Mouse (Mus musculus) embryo, embryonic 11.5 days (tissue): ENCODE results near the gene Hpse2.
A peak's percentile ranks its signal among the peaks of the same experiment; 100 is the strongest.
"Not testable (repeated sequence)": the region's sequence is repeated elsewhere in the genome, so short reads cannot be mapped to it uniquely, and the experiment has no call there.

Source experiments
- DNase-seq: peaks from one replicate; pipeline ENCODE4 v3.0.0-alpha.2; 2012; ENCODE audit warnings: low read depth, low spot score

Gene Hpse2

DNA sequence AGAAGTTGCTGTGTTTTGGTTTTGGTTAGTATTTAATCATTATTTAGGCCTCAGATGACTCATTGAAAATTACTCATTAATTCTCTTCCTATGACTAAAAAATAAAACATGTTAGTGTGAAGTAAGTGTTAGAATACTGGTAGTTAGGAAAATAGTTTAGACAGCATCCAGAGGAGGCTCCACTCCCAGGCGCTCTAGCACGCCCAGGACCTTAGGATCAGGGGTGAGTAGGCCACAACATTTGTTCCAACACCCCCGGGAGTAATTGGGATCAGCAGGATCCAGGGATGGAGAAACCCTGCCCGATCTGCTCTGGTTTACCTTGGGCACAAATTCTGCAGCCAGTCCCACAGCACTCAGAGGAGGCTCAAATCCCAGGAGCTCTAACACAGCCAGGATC, 532.5 kb downstream of the Hpse2 start:
- DNase-seq, result no peak

DNA sequence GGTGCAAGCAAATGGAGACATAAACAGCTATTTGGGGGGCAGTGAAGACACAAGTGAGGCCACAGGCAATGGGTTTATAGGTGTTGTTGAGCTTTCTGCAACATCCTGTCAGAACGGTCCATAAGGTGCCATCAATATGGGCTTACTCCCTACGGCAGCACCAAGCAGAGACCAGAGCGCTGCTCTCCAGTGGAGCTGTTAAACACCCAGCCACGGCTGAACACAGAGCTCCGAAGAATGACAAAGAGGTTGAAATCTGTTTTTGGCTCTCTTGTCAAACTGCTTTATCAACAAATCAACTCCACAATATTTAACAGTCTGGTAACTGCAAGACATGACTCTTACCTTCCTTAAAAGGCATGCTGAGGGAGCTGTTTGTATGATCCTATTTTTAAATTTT, 537.7 kb downstream of the Hpse2 start:
- DNase-seq, result no peak

- no peak for DNase-seq
These were observed 548.4 kb downstream of the Hpse2 start for GRCm38 (mm10) chr19:42839621-42840294.

- no peak for DNase-seq
These were observed 549.0 kb downstream of the Hpse2 start for GRCm38 (mm10) chr19:42839118-42839517.

DNA sequence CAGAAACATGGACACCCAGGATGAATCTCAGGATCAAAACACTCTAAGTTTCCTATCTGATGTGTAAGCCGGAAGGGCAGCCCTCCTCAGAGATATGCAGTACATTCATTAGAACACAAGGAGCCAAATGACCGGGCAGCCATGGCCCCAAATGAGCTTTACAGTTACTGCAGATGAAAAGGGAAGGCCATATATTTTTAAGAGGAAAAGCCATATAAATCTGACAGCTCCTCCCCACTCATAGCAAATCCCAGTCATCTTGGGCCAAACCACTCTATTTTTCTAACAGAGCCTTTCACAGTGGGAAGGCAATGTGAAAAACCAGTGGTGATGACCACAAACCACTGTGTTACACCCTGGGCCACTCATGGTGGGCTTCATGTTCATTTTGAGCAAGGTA, 549.9 kb downstream of the Hpse2 start:
- no peak for DNase-seq

GRCm38 (mm10) chr19:42837591-42837990, 550.6 kb downstream of the Hpse2 start:
- DNase-seq, result no peak

GRCm38 (mm10) chr19:42833126-42833525, 555.0 kb downstream of the Hpse2 start:
- no peak for DNase-seq

DNA sequence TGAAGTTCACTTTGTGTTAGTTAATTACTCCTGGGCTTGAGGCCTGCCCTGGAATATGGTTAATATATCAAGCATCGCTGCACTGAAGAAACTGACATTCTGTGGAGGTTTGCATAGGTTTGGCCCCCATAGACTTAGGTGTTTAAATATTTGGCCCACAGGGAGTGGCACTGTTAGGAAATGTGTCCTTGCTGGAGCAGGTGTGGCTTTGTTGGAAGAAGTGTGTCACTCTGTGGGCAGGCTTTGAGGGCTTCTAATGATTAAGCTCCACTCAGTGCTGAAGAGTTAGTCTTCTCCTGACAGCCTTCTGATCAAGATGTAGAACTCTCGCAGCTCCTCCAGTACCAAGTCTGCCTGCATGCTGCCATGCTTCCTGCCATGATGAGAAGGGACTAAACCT, 555.9 kb downstream of the Hpse2 start:
- no peak for DNase-seq

GRCm38 (mm10) chr19:42829196-42829595, 559.0 kb downstream of the Hpse2 start:
- no peak for DNase-seq

DNA sequence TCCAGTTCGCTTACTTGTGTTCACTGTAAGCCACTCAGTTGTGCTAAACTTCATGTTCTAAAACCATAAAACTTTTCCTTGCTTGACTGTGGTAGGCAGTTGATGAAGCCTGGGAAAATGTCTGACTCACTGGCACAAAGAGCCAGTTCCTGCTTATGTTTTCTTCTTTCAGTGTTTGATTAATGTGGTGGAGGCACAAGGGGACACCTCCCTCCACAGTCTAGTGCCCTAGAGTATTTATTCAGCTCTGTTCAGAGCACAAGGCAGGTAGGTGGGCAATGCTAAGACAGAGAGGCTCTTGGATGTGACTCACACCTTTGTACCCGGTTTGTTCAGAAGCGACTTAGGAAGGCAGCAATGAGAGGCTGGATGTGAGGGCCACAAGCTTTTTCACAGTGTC, 560.3 kb downstream of the Hpse2 start:
- no peak for DNase-seq

DNA sequence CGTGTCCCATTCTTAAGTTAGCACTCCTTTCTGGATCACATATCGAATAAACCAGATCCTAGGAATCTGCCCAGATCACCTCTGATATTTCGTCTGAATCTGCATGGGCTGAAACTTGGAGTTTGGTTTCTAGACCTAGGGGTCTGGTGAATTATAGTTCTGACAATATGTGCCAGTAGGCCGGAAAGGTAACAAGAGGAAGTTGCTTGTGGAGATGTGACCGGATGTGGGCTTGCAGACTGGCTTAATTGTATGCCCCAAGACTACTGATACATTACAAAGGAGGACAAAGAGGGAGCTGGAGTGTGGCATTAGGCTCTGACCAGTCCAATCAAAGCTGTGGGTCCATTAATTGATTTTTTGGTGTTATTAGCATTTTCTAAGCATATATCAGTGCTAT, 568.0 kb downstream of the Hpse2 start:
- no peak for DNase-seq

GRCm38 (mm10) chr19:42817761-42818160, 570.4 kb downstream of the Hpse2 start:
- DNase-seq, result no peak

DNA sequence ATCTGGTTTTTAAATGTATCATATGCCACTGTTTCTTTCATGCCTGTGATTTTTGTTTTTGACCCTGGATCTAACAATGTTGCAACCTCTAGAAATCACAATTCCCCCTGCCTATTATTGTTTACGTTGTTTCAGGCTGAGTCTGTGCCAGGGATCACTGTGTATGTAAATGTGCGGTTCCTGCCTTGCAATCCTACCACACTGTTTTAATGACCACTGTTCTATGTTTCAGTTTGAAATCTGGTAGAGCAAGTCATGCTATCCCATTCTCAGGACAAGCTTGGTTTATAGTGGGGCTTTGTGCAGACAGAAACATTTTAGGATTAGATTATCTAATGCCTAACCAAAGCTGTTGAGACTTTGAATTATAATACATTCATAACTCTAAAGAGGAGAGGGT, 571.9 kb downstream of the Hpse2 start:
- DNase-seq, result no peak

DNA sequence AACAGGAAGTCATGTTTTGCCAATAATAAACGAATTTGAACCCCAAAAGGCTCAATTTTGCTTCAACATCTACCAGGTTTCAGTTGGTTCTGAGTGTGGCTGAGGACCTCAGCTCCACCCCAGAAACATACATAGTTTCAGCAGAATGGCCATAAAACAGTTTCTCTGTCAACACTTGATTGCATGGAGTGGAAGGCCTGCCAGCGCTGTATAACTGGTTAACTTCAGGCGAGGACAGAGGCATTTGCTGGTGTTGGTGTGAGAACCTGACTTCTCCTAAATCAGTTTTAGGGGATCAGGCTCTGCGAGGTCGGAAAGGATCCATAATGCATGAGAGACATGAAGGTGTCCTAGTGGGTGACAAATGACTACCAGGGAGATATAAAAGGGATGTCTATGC, 578.0 kb downstream of the Hpse2 start:
- DNase-seq, result no peak

- DNase-seq, result no peak
These were observed 578.7 kb downstream of the Hpse2 start for GRCm38 (mm10) chr19:42809491-42809890.

- DNase-seq, result no peak
These were observed 590.3 kb downstream of the Hpse2 start for GRCm38 (mm10) chr19:42797866-42798265.

DNA sequence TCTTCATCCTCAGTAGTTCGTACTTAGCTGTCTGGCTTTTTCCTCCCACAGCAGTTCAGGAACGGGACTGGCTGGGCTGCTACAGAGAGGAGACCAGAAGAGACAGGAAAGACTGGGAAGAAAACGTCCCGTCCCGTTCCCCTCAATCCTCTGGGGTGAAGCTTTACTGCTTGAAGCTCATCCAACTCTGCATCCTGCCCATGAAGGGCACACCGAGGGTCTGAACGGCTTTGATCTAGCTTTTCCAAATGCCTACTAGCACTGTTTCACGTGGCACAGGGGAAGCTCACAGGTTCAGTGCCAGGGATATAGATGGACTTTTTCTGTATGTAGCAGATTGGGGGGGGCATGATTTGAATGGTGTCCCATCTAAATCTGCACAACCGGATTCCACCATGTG, 592.4 kb downstream of the Hpse2 start:
- DNase-seq, result no peak

DNA sequence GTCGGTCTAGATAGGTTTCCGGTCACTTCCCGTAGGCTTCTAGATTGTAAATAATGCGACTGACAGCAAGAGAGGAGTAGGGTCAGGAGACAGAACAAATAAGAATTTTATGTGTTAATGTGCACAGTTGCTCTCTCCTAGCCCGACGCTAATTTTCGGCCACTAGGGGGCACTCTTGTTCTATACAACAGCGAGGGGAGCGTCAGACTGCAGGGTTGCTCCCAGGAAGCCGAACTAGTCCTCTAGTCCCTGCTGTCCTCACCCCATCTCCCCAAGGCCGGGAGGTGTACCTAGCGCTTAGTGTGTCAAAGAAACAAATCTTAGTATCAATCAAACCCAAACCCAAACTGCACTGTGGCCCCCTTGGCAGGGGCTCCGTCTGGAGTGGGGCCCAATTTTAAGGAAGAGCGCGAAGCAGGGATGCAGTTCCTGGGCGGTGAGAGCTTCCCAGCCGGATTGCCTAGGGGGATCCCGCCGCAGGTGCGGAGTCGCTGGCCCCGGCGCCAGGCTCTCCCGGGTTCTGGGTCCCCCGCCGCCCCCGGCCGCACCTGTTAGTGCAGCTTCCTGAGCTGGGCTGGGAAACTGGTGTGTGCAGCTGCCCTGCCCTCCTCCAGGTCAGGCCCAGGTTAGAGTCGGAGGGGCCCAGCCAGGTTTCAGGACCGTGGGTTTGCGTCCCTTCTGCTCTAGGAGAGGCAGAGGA, 593.1 kb downstream of the Hpse2 start:
- DNase-seq, result peak; percentile 85

DNA sequence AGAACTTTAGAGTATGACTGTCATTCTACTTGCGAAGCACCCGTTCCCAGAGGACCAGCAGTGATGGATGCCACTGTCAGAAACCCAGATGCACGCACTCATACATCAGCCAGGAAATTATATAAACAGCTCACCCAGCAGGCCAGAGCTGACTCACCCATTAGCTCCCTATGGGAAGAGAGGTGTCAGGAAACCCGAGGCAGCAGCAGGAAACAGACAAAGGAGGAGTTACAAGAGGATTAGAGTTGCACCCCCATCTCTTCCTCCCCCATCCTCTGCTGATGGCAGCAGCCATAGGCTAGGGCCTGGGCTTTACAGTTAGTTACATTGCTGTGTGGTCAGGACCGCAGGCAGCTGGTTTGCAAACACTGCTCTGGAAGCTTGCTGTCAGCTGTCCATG, 599.8 kb downstream of the Hpse2 start:
- DNase-seq, result no peak

DNA sequence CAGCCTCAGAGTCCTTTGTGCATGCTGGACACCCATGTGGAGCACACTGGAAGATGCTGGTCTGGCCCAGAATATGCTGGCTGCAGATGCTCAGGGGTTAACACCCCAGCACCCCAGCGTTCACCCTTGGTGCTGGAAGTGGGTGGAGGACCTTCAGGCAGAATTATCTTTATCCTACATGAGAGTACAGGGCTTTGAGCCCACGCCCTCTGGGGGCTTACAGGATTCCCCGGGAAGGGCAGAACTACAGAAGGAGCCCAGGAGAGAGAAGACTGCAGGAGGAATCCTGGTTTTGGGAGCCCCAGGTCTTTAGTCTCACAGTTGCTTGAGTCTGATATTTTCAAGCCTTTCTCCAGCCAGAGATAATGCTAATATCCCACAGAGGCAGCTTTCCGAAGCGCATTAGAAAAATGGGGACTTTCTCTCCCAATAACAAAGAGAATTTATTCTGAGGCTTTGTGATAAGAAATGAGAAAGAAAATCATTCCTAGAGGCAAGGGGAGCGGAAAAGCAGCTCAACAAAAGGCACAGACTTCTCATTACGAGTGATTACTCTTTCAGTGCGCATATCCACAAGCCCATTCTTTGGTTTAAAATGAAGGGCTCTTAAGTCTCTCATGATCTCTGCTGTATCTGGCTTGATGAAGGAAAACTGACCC, 602.5 kb downstream of the Hpse2 start:
- DNase-seq, result no peak

- DNase-seq, result no peak
These were observed 603.0 kb downstream of the Hpse2 start for GRCm38 (mm10) chr19:42785129-42785528.

GRCm38 (mm10) chr19:42780156-42780538, 608.0 kb downstream of the Hpse2 start:
- DNase-seq, result not testable (repeated sequence)
